Mouse (Mus musculus): ENCODE measurements around the gene Spx.

The Spx gene

DNA sequence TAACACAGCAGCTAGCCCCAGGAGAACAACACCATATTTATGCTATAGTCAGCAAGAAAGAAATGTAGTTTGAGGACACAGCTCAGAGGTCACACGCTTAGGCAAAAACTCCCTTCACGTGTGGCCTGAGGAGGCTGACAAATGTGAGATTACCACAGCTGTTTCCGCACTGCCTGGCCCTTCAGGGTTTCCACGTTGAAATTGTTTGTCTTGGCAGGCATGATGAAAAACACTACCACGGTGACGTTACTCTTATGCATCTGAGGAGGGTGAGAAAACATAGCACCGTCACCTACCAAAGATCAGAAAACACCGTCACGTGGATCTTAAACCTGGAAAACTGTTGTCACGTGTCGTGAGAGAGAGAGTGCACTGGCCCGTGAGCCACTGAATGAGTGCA lies 38.1 kb downstream of the Spx start:
- no peak for DNase-seq

GRCm38 (mm10) chr6:142453311-142453710 lies 40.1 kb downstream of the Spx start:
- DNase-seq: no peak

DNA sequence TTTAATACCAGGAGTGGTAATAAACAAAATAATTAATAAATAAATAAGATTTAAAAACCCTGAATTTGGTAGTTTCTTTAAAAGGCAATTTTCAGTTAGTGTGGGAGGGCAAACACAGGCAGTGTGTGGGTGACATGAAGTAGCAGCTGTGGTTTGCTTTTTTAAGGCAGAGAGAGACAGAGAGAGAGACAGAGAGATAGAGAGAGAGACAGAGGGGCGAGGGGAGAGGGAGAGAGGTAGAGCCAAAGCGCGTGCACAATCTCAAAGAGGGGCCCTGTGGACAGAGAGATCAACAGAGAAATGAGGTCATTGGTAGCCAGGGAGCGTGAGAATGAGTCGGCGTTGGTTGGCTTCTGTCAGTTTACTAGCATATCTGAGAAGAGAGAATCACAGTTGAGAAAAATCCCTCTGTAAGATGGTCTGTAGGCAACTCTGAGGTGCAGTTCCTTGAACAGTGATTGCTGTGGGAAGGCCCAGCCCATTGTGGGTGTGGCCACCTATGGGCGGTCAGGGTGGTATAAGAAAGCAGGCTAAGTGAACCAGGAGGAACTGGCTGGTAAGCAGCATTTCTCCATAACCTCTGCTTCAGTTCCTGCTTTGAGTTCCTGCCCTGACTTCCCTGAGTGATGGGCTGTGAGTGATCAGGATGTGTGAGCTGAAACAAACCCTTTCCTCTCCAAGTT lies 42.2 kb downstream of the Spx start:
- DNase-seq: no peak

DNA sequence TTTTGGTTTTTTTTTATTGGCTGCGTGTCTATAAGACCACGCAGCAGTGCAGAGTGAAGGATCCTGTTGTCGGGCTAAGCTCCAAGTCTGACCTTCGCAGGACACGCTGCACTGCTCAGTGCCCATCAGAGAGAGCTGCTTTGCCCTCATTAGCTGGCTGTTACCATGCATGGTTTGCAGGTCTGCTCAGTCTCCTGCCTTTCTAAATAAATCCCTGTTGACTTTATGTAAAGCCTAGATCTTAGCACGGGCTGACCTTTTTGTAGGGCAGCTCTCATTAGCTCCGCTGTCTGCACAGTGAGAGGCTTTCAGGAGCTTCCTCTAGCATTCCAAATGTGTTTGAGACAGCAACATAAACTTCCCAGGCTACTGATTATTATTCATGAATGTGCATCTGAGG lies 44.8 kb downstream of the Spx start:
- DNase-seq: no peak

GRCm38 (mm10) chr6:142459017-142459678 lies 45.9 kb downstream of the Spx start:
- DNase-seq: no peak

DNA sequence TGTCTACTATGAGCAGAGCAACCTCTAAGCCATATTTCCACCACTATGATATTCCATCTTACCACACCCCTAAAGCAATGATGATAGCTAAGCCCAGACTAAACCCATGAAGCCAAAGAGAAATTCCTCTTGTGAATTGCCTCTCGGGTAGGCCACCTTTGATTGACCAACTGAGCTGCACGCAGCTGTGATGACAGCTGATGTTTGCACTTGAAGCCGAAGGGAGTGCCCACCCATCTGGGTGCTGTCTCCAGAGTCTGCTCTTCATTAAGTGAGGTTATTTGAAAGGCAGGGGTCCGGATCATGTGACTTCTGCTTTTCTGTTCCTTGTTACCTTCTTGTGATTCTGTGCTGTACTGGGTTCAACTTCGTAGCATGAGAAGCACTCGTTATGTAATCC lies 49.0 kb downstream of the Spx start:
- no peak for DNase-seq
